Mouse (Mus musculus) gastrocnemius, postnatal 25 days (tissue): ENCODE measurements at regions not wholly inside any gene's neighbourhood (a gene's known extent, or its start where the extent isn't known, plus 50 kb on each side); places are given as distances from the start of the nearest gene placed in this dataset.
"Not testable (repeated sequence)": the region's sequence is repeated elsewhere in the genome, so short reads cannot be mapped to it uniquely, and the experiment has no call there.

Source experiments
- DNase-seq: peaks from one replicate; pipeline ENCODE4 v3.0.0; 2022

DNA sequence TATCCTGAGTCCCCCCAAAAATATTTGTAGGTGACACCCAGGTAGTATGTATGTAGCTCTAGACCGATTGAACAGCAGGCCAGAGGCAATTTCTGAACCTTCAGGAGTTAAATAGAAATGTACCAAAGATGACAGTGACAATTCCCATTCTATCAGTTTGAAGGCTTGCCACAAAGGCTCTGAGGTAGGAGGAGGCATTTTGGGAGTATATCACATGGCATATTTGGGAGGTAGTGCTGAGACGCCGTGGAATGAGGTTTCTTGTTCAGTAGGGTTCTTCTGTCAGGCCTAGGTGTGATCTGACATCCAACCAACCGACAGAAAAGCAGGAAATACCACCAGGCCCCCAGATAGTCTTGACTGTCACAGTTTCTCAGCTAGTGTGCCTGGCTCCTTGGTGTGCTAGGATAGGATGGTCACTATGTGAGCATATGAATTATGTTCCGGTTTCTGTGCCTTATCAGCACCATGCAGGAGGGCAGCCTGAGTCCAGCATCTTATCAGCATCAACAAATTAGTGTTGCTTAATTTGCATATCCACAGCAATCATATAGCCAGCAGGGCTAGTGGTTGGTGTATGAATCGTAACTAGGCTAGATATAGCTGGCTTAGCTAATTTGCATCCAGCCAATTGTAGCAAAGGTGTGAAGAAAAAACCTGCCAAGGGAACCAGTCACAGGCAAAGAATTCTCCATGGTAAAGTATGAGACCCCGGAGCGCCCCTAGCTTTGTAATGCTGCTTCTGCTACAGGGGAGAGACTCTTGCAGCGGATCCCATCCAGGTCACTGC is 136.3 kb upstream of the Bcor start:
- DNase-seq: no peak

DNA sequence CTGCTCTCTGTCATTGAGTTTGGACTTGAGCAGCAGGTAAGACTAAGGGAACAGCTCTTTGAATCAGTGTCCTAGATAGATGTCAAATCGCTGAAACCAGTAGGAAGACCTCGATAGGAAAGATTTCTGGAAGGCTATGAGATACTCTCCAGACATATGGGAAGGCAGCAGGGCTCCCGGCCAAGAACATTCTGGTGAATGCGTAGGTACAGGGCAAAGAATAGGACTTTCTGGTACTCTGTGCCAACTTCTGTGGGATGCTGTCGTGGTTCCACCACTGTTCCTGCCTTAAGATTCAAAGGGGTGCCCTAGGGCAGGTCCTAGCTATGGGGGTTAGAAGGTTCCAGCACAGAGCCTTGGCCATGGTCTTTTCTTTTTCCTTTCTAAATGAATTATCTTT is 138.5 kb upstream of the Bcor start:
- DNase-seq: no peak

DNA sequence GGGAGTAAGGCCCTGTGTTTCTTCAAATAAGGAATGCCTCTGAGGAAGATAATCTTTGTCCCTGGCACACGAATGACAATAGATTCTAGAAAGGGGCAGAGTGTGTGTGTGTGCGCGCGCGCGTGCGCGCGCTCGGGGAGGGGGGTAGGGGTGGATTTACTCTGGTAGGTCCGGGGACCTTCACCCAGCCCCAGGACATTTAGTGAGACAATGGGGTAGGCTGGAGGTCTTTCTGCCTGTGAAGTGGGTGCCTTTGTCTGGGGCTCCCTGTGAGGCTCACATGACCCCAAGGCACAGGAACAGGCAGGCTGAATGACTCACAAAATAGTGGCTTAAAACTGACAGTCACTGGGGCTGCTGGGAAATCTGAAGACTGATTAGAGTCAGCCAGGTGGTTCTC is 139.1 kb upstream of the Bcor start:
- no peak for DNase-seq

DNA sequence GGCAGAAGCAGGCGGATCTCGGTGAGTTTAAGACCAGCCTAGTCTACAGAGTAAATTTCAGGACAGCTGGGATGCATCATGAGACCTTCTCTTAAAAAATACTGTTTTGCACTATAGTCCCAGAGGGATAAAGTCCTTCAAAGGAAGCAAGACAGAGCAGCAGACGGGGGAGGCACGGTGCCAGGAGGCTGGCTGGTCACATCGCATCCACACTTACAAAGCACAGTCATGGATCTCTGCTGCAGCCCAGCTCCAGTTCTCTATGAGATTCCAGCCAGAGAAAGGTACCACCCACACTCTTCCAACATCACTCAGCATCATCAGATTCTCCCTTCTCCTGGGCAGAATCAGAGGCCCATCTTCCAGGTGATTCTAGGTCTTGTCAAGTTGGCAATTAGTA is 144.5 kb upstream of the Bcor start:
- no peak for DNase-seq

DNA sequence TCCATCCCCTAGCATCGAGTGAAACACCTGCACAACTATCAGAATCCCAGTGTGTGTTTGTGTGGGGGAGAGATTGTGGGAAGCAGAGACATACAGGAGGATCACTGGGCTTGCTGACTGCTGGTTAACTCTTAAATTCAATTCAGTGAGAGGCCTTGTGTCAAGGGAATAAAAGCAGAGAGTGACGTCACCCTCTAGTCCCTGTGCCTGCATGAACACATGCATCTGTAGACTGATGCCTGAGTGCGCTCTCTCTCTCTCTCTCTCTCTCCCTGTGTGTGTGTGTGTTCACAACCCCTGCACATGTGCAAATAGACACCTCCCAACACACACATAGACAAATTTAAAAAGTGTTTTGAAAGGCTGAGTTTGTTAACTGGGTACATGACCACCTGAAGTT is 146.8 kb upstream of the Bcor start:
- DNase-seq: no peak

DNA sequence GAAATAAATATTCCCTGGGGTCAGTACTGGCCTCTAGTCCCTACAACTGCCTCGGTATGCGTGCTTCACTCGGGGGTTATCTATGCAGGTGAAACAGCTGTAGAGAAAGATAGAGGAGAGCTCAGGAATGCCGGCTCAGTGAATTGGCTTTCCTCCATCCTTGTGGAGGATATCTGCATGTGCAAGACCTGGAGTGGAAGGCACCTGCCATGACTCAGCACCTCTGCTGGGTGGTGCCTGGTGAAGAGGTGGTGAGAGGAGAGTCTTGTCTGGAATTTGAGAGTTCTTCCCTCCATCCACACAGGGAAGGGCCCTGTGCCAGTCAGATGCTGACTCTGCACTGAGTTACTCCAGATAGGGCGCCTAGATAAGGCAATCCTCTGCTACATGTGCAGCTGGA is 152.4 kb upstream of the Bcor start:
- no peak for DNase-seq

DNA sequence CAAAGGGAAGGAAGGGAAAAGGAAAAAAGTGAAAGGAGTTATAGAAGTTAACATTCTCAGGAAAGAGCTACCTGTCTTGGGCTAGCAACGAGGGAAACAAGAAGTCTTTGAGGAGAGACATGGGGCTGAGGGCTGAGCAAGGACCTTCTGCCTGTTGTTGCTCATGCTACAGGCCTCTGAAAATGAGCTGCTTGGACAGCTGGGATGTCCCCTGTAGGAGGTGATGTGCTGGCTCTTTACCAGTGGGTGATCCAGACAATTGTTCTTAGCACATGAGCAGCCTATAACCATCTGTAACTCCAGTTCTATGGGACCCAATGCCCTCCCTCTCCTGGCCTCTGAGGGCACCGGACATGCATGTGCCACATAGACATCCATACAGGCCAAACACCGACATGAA is 155.5 kb upstream of the Bcor start:
- DNase-seq: no peak

DNA sequence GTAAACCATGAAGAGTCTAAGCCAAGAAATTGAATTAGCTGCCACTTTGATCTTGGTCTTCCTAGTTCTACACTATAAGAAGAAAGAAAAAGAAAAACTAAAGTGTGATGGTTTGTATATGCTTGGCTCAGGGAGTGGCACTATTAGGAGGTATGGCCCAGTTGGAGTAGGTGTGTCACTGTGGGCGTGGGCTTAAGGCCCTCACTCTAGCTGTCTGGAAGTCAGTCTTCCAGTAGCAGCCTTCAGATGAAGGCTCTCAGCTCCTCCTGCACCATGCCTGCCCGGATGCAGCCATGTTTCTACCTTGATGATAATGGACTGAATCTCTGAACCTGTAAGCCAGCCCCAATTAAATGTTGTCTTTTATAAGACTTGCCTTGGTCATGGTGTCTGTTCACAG is 157.3 kb upstream of the Bcor start:
- not testable (repeated sequence) for DNase-seq

DNA sequence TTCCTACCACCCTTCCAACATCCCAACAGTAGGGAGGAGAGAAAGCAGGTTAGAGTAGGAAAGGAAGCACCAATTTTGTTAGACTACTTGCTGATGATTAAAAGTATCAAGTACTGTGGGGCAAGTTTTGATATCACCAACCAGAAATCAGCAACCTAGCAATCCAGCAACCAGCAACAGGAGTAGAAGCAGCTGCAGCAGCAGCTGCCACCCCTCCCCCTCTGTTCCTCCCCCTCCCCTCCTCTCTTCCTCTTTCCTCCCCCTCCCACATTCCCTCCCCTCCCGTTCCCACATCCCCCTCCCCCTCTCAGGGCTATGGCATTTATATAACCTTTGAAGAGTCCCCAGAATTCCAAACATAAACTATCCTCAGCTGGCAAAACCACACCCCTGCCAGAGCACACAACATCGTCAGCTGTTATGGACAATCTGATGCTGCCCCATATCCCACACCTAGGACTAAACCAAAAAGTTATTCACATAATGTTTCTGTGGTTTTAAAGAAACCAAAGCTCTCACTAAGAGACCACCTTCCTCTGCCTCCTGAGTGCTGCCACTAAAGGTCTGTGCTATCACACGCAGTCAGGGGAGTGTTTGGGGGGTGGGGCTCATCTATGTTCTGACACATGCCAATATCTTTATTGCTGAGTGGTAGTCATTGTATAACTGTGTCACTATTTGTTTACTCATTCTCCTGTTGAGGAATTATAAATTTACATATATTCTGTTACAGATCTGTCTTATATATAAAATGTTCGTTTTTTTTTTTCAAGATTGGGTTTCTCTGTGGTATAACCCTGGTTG is 158.9 kb upstream of the Bcor start:
- no peak for DNase-seq

DNA sequence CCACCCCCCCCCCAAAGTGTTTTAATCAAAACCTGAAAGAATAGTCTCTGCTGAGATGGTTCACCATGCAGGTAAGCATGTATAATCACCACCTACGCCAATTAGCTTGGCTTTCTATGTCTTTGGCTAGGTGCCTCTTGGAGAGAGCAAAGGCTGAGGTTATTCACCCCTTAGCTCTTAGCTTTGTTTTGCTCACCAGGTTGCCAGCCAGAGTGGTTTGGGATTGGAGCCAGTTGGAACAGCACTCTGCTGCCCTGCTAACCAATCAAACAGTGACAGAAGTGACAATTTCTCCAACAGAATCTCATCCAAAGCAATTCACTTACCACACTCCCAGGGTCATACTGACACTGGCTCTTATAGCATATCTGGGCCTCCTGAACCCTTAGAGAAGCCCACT is 162.3 kb upstream of the Bcor start:
- no peak for DNase-seq

DNA sequence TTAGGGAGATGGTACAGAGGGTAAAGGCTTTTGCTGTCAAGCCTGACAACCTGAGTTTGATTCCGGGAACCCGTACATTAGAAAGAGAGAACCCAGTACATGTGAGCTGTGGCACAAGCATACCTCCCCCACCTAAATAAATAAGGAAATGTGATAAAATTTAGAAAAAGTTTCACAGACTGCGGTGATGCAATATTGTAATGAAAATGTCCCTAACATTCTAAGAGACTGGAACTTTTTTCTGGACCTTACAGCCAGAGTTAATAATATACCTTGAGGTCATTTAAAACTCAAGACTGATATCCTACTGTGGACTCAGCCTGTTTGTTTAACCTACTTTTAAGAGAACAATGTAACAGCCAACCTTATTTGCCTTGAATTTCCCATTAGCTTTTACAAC is 163.1 kb upstream of the Bcor start:
- no peak for DNase-seq

DNA sequence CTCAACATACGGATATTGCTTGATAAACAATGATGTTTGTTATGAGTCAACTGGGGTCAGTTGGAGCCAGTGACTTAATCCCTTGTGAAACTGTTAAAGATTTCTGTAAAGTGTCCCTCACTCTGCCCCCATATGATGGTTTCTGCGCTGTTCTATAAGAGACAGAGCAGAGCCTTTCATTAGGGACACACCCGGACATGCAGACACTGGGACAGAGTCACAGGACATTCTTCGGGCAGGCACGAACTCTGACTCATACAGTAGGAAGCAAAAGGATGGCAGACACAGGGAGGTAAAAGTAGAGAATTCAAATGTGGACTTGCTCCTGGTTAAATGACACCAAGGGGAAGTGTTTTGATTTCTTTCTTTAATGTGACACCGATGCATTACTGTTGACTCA is 163.7 kb upstream of the Bcor start:
- no peak for DNase-seq

DNA sequence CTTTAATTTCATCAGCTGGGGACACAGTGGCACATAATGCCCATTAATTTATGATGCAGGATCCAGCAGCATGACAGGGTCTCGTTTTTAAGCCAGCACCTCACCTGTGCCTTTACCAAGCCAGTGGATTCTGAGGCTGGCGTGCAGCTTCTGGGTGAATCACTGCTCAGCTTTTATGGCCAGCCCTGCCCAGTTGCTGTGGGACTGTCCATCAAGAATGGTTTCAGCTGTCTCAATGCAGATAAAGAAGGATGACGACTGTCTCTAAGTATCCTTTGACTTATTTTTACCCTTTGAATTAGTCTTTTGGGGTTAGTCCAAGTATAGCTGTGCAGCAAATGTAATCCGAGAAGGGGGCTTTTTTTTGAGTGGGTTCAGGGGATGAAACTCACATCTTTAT is 167.3 kb upstream of the Bcor start:
- no peak for DNase-seq

DNA sequence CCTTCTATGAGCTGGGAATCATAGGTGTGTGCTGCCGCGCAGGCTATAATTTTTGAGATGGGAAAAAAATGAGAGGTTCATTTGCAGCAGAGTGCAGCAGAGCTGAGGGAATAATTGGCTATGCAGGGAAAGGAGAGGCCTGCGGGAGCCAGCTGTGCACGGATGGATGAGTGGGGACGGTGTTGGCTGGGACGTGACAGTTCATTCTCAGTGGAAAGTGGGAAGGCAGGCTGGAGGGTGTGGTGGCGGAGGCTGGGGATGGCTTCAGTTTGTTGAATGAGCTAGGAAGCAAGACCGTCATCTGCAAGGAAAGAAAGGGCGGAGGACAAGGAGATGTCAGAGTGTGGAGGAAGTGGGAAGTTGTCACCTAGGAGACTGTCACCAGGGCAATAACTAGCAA is 180.4 kb upstream of the Bcor start:
- no peak for DNase-seq

DNA sequence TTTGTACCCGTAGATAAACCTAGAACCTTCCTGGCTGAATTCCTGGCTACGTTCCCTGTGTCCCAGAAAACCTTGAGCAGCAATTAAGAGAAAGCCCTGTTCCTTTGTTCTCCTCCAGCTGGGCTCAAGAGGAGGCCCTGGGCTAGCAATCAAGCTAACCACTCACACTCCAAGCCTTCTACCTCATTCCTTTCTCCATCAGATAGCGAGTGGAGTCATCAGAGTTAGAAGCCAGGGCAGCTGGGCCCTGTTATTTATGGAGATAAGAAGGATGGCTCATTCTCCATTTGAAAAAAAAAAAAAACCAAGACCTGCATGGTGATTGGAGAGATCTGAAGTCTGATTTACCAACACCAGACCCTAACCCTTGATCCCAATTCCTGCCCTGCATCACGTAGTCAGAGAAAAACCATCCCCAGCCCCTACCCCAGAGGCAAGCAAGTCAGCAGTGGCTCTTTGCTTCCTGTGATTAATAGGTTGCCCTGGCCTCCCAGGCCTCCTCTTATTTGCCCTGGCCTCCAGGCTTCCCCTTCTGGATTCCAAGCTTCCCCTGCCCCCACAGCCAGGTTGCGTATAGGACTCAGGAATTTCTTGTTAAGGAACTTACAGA is 181.3 kb upstream of the Bcor start:
- no peak for DNase-seq

DNA sequence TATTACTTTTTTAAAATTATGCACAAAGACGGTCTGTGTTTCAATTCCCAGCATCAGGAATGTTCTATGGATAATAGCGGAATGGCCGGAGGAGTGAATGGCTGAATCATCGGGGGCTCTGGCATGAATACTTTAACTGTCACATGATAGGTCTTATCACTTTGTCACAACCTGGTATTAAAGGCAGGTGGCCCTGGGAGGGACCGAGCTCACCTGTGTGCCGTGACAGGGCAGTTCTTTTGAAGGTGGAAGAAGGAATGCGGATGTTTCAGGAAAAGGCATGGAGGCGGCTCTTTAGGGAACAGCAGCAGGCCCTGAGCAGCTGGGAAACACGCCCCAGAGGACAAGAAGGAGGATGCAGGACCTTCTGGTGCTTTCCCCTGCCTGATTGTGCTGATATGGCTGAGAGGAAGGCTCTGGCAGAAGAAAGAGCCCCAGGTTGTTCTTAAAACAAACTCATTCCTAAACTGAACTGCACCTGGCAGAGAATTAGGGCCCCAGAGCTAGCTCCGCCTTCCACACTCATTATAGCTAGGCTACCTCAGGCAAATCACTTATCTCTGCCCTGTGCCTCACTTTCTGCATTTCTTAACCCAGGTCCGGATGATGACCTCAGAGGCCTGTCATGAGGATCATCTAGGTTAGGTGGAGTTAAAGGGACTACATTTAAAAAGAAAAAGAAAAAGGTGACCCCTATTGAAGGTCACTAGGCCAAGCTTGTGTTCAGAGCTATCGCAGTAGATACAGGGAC is 184.8 kb upstream of the Bcor start:
- DNase-seq: no peak

DNA sequence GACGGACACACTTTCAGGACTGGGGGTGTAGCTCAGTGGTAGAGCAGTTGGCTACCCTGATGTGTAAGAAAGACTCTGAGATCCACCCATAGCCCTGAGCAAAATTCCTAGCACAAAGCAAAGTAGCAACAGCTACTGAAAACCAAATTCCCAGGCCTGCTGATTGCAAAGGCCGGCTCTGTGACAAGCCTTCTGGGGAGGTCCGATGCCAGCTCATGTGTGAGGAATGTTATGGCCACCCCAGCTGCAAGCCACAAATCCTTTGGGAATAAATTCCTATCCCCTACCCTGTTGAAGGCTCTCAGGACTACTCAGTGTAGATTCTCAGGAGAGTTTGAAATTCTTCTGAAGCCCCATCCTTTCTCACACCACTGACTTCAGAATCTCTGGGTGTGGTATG is 186.7 kb upstream of the Bcor start:
- DNase-seq: no peak

DNA sequence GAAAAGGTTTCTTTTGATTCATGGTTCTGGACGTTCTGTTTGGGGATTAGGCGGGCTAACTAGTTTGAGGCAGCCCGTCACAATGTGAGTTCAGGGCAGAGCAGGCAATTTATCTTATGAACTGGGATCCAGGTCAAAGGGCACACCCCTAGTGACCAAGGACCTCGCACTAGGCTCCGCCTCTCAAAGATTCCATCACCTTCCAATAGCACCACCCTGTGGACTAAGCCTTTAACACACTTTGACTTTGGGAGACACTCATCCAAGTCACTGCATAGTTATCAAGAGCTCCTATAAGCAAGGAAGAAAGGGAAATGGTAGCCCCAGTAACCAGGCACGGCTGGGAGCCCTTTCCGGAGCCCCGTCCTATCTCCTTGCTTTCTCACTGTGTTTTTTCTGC is 188.0 kb upstream of the Bcor start:
- no peak for DNase-seq

DNA sequence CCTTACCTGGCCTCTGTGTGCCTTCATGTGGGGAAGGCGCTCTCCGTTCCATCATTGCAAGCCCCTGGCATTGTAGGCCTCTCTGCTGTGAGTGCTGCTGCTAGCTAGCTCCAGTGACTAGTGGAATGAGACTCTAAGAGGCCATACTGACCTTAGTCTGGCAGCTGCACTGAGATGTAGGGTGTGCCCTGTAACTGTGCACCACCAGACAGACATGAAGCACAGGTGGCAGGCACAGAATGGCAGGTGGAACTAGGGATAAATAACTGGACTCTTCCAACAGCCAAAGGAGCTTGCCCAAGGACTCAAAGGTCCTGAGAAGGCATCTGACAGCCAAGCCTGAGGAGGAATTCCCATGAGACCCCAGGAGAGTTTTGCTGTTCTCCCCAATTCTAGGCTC is 194.7 kb upstream of the Bcor start:
- no peak for DNase-seq

DNA sequence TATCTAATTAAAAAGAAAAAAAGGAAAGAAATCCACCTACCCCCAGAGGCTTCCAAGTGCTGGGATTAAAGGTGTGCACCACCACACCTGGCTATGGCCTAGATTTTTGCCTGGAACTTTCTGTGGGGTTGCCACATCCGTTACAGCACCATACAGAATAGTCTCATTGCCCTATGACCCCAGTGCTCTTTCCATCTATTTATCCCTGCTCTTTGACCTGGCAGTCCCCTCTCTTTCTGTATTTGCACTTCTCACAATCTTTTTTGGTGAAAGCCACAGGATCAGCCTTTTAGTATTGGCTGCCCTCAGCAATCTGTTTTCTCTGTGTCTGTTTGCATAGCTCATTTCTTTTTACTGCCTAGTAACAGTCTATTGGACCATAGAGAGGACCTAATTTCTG is 197.9 kb upstream of the Bcor start:
- DNase-seq: no peak

DNA sequence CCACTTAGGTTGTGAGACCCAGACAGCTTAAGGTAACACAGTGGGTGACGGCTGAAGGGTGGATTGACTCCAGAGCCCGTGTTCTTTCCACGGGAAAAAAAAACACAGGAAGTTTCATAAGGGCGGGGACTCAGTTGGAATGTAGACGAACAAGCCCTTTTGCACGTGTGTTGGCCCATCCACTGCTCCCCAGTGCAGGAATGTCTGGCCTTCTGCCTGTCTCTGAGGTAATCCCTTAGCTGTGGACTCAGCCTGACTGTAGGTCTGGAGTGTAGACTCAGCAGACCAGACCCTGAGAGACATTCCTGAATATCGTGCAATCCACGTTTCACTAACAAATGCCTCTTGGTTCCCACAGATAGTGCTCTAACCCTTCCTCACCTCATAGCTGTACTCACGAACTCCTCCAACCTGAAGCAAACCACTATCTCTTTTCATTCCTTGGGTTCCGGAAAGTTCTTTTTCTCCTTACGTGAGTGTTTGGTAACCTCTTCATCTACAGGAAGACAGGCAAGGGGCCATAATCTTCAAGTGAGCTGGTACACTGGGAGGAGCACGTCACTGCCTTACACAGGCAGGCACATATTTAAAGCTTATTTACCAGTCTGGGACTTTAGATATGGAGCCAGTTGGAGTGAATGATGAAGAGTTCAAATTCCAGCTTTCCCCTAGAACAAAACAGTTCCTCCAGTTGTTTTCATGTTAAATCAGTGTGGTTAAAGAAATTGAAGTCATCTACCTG is 205.6 kb upstream of the Bcor start:
- DNase-seq: peak; percentile 18

DNA sequence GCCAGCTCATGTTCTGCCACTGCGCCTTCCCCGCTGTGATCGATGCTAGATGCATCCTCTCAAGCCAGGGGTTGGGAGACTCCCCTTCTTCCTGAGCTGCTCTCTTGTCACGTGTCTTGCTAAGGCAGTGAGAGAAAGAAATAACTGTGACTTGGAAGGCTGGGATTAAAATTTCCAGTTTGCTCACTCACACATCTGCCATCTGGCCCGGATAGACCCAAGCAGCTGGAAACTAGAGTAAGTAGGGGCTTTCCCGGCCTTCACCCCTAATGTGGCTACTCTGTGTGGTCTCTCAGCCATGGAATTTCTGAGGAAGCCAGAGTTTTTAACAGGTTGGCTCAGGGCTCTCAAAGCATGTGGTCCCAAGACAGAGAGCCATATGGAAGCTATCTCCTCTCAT is 206.6 kb upstream of the Bcor start:
- peak; percentile 12 for DNase-seq
